Mouse (Mus musculus) inflammation-experienced regulatory T-cells, adult 6 months (primary cell): ENCODE measurements around the gene Lpar6. TPM values are rescaled to one million over a fixed set of nuclear protein-coding genes. Genes with fewer than 3 reads are reported as not detected.
A peak's percentile ranks its signal among the peaks of the same experiment; 100 is the strongest.

Experiments
- ATAC-seq: one replicate; pipeline ENCODE4 v1.8.0; 2017
- polyA plus RNA-seq, 3 experiments: library from polyadenylated mRNA; unstranded; fragments of 100-300 nt; shearing (Covaris generic); gene quantifications; one replicate each; pipeline ENCODE4 v1.2.1; 2017

Gene Lpar6
- polyA plus RNA-seq: 10 to 100 TPM; 49.4 to 59.4 (median 52.7) TPM

- peak; percentile 80 for ATAC-seq
Measured at GRCm38 (mm10) chr14:73237848-73238321, at the start of gene Lpar6. Lpar6 (plus strand) TSS chr14:73237895.

DNA sequence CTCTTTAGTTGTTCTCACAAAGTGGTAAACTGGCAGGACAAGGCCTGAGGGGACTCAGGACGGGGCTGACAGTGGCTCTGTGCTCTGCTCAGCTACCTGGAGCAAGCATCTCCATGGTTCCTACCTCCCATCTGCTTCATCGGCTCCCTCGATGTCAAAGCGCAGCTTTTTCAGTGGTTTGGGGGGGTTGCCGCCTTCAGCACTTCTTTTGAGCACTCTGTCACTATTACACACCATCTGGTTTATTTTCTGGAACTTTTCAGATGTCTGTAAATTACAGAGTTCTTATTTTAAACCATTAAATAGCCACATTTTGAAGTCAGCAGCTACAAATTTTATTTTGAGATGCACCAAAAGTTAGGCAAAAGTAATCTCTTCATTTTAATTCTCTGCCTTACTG is 38.6 kb upstream of the Lpar6 start:
- no peak for ATAC-seq

- no peak for ATAC-seq
Measured at GRCm38 (mm10) chr14:73201447-73201846, 36.2 kb upstream of the Lpar6 start.

DNA sequence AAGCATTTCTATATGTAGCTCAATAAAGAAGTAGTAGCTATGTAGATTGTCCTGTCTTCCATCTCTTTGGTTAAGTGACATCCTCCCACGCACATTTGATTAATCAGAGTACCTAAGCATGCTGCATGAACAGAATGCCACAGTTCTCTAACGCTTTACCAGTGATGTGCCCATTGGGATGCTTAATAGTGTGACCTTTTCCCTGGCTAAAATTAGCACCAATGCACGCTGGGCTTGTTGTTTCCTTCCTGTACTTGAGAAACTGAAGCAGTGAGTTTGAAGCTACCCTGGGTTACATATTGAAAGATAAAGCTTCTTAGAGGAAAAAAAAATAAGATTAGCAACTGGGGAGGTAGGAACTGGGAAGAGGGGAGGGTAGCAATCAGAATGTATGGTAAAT is 33.7 kb upstream of the Lpar6 start:
- no peak for ATAC-seq

- no peak for ATAC-seq
Measured at GRCm38 (mm10) chr14:73209262-73209661, 28.4 kb upstream of the Lpar6 start.

GRCm38 (mm10) chr14:73210196-73210595 is 27.5 kb upstream of the Lpar6 start:
- ATAC-seq: no peak

GRCm38 (mm10) chr14:73211477-73211876 is 26.2 kb upstream of the Lpar6 start:
- ATAC-seq: no peak

DNA sequence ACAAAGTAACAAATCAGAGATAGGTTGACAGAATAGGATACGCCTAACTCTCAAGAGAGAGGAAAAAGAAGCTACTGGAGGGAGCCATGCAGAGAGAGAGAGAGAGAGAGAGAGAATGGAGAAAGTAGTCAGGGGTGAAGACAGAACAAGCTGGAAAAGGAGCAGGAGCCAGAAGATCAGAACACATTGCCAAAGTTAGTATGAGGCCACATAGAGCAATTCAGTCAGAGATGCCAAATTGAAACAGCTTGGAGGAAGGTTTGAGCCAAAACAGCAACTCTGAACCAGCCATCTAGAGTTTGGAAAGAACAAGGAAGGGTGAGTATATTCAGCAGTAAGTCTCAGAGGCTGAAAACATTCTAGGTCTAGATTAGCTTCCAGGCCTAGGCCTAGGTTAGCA is 20.6 kb upstream of the Lpar6 start:
- ATAC-seq: no peak

DNA sequence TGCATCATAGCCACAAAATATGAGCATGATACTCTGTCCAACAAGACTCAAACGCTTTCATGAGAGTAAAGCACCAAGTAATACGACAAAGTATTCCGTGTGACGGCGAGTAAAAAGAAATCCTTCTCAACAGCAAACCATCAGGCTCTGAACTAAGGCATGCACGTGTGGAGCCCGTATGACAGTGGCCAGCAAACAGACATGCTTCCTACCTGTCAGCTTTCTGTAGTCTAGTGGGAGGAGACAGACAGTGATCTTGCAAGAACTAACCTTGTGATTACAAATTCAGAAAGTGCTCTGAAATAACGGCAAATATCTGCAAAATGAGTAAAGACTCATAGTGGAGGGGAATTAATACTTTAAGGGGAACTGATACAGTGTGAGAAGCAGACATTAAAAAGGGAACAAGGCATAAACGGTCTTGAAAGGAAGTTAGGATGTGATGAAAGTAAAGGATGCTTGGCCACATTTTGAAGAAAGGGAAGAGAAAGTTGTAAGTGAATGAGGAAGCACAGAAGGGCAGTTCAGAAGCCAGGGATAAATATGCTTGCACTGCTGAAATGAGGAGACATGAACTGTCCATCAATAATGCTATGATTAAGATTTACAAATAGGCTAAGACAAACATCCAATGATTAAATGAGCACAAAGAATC is 15.3 kb upstream of the Lpar6 start:
- ATAC-seq: no peak

GRCm38 (mm10) chr14:73226346-73226745 is 11.3 kb upstream of the Lpar6 start:
- ATAC-seq: no peak

GRCm38 (mm10) chr14:73226849-73227248 is 10.8 kb upstream of the Lpar6 start:
- ATAC-seq: no peak

- no peak for ATAC-seq
Measured at GRCm38 (mm10) chr14:73231286-73231982, 6.3 kb upstream of the Lpar6 start.

DNA sequence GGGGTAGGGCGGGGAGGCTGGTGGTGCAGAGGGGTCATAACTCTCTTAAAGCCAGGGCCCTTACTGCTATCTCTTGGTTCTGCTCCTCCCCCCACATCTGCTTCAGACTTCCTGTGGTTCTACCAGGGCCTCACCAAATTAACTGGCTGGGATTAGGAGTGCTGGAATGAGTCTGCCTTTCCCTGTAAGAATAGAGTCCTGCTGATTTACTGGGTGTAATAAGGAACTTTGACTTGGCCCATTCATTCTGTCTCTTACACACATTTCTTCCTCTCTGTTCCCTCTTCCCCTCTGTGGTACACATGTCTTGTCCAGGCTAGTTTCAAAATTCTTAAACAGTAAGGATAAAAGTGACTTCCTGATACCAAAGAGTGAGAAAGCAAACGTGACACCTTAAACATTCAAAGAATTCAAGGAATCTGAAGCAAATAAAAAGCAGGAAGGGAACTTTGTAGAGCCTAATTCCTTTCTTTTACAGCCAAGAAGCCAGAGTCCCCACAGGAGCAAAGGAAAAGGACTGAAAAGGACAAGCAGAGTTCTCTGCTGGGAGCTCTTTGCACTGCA is 3.1 kb upstream of the Lpar6 start:
- no peak for ATAC-seq

GRCm38 (mm10) chr14:73238498-73239250 is 979 bp downstream of the Lpar6 start:
- ATAC-seq: peak; percentile 49

- ATAC-seq: no peak
Measured at GRCm38 (mm10) chr14:73239291-73239690, 1.6 kb downstream of the Lpar6 start.

DNA sequence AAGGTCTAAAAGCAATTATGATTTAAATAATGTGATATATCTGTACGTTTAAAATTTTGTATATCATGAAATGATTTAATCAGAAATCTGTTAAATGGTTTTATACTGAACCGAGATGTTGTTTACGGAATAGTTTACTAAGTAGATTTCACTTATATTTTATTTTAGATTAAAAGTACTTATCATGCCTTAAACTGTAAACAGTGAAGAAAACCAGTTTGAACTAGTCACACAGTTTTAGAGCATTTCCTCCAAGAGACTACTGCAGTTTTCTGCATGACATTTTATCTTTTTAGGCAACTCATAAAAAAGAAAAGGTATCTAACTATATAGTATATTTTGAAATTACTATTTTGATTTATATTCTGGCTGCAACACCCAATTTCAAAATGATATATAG is 2.2 kb downstream of the Lpar6 start:
- no peak for ATAC-seq

DNA sequence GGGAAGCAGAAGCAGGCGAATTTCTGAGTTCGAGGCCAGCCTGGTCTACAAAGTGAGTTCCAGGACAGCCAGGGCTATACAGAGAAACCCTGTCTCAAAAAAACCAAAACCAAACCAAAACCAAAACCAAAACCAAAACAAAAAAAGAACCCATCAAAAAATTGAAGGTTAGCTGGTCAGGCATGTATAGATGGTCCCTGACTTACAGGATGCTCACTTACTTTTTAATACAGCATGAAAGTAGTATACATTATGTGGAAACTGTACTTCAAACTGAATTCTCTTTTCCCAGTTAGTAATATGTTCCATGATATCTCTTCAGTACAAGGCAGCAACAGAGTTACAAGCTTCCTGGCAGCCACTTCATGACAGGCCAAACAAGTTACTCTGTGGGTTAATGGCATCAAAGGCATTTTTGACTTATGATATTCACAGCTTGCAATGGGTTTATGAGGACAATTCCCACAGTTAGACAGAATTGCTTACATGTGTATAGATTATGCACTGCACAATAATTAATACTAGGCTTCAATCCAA is 6.4 kb downstream of the Lpar6 start:
- peak; percentile 61 for ATAC-seq

DNA sequence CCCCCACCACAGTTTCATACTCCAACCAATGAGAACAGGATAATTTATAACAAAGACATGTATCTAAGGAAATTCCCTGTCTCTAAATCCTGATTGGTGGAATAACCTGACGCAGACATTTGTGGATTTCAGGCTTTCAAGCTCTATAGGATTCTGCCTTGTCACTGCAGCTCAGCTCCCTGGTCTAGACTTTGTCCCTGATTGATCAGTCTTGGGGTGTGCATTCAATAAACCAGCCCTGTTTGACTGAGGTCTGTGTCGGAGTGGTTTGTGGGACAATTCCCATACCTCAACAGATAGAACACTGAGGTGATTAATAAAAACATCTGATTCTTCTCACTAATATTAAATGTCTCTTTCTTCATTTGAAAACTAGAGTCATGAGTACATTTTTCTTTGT is 12.4 kb downstream of the Lpar6 start:
- ATAC-seq: no peak

- ATAC-seq: no peak
Measured at GRCm38 (mm10) chr14:73252276-73252675, 14.6 kb downstream of the Lpar6 start.

DNA sequence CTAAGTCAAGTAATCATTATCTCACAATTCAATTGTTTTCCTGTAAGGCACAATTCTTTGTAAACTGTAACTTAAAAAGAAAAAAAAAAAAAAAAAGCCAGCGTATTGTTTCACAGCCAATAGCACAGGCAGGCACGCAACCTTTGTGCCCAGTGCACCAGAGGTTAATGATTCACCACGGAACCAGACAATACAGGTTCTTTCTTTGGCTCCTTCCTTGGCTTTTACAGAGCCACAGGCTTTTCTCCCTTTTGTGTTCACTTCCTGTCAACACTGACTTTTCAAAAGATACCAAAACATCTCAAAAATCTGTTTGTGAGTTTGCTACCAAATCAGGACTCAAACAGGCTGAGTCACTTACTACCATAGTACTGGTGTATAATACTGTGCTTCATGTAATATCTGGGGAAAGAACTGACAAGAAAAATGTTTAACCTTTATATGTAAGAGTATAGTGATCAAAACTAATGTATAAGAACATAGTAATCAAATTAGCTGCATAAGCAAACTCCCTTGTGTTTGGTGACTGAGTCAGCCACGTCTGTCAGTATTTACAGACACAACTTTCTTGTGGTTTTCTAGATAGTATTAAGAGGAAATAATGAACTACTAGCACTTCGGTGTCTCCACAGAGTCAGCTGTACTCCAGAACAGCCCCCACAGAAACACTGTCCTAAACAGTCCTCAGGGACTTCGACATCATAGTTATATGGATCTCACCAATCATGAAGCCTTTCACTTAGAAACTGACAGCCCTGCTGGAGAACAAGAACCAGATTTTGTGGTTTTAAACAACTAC is 16.0 kb downstream of the Lpar6 start:
- ATAC-seq: peak; percentile 65

GRCm38 (mm10) chr14:73254412-73254811 is 16.7 kb downstream of the Lpar6 start:
- no peak for ATAC-seq

DNA sequence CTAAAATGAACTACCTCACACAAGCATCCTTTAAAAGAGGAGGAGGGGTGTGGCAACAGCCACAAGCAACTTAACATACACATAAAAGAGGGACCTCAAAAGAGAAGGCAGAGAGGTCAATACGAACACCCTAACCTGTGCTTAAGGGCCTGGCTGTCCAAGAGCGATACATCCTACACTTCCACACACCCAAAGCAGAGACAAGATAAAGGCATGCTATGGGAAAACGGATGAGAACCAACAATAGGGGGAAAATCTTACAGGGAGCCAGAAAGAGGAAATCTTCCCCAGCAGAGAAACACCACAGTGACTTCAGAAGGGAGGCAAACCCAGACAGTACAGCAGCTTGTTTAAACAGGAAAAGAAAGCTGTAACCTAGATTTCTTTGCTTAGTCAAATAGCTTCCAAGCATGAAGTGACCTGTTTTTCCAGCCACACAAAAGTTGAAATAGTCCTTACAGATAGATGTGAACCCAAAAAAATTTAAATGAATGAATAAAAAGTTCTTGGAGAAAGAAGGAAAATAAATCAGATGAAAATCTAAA is 17.8 kb downstream of the Lpar6 start:
- ATAC-seq: no peak
